Mouse (Mus musculus) right cerebral cortex, adult 18-20 months (tissue): ENCODE measurements at regions not wholly inside any gene's neighbourhood (a gene's known extent, or its start where the extent isn't known, plus 50 kb on each side); places are given as distances from the start of the nearest gene placed in this dataset.
A peak's percentile ranks its signal among the peaks of the same experiment; 100 is the strongest.
"Not testable (repeated sequence)": the region's sequence is repeated elsewhere in the genome, so short reads cannot be mapped to it uniquely, and the experiment has no call there.

Experiments used
- DNase-seq: peaks from one replicate; pipeline ENCODE4 v3.0.0; 2022; ENCODE audit warnings: mixed read lengths

DNA sequence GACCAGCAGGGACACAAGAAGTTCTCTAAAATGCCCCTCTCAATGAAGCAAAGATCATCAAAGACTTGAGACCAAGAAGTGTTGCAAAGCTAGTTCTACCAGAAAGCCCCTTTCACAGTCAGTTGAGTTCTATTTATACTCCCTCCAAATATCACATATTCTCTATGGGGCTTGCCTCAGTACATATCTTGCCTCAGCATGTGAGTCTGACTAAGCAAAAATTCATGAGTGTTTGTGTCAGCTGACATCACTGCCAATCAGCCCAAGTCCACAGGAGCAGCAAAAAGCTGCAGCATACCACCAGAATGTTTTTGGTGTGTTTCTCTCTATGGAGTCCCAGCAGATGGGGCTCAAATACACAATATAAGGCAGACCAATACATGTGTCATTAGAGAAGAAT, 631.6 kb downstream of the Rpia start:
- no peak for DNase-seq

DNA sequence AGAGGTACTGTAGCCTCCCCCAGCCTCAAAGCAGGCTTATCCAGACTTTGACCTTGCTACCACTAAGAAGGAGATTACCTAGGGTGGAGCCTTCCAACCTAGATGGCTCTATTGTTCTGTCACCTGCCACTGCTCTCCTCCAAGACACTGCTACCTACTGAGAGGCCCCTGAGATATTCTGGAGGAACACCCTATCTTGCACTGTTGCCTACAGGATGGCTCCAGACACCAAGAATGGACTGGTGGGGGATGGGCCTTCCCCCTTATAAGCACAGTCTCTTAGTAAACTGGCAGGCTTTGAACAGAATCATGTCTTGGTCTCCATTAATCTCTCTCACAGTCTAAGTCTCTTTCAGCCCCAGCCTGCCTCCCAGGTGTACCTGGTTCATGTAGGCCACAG, 636.3 kb downstream of the Rpia start:
- not testable (repeated sequence) for DNase-seq

DNA sequence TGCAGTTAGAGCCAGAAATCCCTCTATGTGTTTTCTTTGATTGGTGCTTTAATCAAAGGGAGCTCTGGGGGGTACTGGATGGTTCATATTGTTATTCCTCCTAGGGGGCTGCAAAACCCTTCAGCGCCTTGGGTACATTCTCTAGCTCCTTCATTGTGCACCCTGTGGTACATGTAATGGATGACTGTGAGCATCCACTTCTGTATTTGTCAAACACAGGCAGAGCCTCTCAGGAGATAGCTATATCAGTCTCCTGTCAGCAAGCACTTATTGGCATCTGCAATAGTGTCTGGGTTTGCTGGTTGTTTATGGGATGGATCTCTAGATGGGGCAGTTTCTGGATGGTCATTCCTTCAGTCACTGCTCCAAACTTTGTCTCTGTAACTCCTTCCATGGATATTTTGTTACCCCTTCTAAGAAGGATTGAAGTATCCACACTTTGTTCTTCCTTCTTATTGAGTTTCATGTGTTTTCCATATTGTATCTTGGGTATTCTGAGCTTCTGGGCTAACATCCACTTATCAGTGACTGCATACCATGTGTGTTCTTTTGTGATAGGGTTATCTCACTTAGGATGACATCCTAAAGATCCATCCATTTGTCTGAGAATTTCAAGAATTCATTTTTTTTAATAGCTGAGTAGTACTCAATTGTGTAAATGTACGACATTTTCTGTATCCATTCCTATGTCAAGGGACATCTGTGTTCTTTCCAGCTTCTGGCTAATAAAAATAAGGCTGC, 640.8 kb downstream of the Rpia start:
- not testable (repeated sequence) for DNase-seq

DNA sequence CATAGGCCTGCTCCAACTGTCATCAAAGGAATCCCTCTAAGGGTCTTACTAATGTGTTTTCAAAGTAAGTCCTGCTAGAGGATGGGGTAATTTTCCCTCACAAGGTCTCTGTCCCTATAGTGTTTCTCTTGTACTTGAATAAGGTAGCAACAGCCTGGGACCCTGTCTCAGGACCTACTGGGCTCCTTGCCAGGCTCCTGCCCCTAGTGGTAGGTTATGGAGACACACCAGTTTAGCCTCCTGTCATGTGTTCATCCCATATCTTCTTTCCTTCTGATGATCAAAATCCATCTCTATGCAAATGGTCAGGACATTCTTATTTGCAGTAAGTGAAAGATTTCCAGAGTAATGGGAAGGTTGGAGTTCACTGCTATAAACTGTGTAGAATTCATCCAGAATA, 645.0 kb downstream of the Rpia start:
- no peak for DNase-seq

DNA sequence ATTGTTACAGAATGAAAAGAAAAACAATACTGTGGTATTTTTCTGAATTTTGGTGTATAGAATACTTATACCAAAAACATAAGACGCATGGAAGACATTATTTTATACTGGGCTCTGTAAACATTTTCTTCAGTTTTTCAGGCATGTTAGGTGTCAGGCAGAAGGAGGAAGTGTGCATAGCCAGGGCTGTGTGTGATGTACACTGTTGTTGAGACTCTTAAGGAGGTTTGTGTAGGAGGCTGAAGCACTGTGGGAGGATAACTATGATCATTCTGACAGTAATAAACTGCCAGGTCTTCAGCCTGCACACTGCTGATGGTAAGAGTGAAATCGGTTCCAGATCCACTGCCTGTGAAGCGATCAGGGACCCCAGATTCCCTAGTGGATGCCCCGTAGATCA, 648.7 kb downstream of the Rpia start:
- peak; percentile 4 for DNase-seq

DNA sequence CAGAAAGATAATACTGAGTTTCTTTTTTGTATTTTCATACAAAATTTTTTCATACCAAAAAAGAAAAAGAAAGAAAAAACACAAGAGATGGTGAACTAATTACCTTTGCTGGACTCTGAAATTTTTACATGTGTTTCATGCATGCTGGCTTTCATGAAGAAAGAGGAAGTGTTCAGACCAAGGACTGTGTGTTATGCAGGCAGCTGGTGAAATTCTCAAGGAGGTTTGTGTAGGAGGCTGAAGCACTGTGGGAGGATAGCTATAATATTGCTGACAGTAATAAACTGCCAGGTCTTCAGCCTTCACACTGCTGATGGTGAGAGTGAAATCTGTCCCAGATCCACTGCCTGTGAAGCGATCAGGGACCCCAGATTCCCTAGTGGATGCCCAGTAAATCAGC, 675.2 kb downstream of the Rpia start:
- DNase-seq, result peak; percentile 31

DNA sequence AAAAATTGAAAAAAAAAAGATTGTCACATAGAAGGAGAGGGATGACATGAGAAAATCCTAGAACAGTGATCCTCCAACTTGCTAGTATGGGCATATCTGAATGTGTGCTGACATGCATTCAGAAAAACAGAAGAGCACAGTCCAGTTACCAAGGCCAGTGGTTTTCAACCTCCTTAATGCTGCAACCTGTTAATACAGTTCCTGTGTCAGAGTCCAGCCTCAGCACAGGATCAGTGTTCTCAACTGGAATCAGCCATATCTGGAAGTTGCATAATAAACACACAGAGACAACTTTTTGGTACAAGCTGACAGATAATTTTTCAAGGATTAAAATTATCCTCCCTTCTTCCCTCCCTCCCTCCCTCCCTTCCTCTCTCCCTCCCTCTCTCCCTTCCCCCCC, 680.1 kb downstream of the Rpia start:
- DNase-seq, result no peak

DNA sequence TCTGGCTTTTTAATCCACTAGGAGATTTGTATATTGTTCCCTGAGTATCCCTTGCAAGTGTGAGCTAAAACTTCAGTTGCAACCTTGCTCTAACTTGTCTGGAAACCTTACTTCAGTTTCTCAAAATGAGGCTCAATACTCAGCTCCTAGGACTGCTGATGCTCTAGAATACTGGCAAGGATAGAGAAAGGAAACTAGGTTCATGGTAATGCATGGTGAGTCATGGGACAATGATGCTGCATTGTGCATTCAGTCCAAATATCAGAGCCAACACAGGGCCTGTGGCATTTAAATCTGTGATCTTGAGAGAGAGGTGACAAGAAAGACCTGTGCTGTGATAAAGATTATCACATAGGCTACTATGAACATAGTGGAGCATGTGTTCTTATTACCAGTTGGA, 682.6 kb downstream of the Rpia start:
- DNase-seq, result not testable (repeated sequence)

DNA sequence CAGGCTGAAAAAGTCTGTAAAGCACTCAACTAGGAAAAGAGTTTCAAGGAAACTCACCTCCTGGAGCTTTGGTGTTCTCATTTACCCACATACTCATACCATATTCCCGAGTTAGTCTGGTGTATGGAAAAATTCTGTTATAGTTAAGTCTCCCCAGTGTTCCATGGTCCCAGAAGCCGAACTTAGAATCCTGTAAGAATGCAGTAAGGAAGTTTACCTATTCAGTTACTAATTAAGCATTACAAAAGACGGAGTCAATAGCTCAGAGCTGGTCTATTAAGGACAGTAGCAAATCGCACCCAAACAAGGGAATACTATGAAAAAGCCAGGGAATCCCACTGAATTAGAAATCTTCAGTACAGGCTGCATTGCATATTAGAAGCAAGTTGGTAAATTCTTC, 688.3 kb downstream of the Rpia start:
- DNase-seq, result no peak

DNA sequence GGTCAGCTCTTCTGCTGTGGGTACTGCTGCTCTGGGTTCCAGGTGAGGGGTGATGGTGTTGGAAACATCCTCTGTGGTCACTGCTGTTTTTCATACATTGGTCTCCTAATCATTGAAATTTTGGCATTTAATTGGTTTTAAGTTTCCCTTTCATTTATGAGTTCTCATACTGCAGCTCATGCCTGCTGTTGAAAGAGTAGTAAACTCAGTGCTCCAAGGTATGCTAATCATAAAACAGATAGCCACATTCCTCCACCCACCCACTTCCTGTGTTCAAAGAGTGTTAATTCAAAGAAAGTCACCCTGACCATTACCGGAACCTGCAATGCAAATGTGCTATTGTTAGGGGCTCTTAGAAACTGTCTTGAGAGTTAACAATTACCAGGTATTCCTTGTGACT, 688.9 kb downstream of the Rpia start:
- not testable (repeated sequence) for DNase-seq

DNA sequence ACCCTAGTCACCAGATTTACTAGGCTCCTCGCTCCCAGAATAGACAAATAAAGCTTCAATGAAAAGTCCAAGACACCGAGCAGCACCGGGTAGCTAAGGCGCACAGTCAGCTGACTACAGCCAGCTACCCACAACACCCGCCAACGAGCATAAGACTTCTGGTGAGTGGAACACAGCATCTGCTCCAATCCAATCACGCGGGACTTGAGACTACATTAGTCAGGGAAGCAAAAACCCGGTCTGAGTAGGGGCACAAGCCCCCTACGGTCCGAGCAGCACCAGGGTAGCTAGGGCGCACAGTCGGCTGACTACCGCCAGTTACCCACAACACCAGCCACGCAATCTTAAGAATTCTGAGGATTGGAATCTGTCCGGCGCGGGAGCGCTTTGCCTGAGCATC, 704.0 kb downstream of the Rpia start:
- DNase-seq, result no peak

DNA sequence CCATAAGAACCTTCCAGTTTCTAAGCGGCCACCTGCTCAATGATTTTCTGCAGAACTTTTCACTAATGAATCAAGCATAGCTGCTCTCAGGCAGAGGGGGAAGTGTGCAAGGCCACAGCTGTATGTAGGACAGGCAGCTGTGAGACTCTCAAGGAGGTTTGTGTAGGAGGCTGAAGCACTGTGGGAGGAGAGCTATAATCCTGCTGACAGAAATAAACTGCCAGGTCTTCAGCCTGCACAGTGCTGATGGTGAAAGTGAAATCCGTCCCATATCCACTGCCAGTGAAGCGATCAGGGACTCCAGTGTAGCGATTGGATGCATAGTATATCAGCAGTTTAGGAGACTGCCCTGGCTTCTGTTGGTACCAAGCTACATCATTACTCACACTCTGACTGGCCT, 718.2 kb downstream of the Rpia start:
- DNase-seq, result peak; percentile 63

DNA sequence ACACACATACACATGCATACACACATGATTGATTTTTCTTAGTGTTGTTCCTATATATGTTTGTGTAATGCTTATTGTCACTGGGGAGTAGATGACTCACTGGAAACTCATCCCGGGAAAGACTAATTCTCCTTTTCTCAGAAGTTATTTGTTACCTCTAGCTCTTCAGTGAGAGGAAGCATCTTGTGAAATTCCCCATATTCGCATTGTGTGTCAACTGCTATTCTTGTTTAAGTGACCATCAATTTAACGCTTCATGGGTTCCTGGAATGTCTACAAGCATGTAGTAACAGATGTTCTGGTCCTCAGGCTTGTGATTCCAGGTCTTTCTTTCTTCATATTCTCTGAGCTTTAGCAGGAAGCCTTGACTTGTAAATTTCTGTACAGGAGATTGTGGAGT, 720.0 kb downstream of the Rpia start:
- no peak for DNase-seq

DNA sequence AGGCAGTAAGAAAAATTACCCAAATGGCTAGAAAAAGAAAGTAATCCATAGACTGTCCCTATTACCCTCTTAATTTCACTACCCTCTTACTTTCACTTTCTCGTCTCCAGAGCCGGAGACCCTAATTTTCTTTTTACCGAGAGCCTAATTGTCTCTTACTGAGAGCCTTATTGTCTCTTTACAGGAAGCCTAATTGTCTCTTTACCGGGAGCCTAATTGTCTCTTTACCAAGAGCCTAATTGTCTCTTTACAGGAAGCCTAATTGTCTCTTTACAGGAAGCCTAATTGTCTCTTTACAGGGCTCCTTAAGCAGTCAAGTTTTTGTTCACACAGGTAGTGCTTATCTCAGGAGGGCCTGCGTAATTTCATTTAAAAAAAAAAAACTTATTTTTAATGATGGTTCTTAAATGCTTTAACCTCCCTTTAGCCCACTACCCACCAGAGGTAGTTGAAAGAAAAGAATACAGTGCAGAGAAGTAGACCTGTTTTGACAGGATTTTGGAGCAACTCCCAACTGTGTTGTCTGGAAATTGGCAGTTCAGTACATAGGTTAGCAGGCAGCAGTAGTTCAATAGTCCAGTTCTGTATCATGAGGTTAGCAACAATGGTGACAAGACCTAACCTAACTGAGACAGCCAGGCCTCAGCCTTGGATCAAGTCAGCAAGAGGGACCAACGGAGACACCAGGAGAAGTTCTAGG, 724.2 kb downstream of the Rpia start:
- no peak for DNase-seq

DNA sequence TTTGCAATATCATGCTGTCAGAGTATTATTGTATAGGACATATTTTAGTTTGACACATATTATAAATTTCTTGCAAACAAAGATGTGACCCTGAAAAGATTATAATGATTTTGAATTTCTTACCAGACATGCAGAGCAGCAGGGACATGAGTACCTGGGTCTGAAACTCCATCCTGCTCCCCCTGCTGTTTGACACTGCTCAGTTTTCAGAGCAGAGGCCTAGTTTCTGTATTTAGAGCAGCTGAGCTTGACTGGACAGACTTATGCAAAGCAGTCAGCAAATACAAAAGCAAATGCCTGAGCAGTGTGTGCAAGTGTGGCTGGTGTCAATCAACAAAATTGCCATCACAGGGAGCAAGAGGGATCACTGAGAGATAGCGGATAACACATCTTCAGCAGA, 733.0 kb downstream of the Rpia start:
- DNase-seq, result no peak

DNA sequence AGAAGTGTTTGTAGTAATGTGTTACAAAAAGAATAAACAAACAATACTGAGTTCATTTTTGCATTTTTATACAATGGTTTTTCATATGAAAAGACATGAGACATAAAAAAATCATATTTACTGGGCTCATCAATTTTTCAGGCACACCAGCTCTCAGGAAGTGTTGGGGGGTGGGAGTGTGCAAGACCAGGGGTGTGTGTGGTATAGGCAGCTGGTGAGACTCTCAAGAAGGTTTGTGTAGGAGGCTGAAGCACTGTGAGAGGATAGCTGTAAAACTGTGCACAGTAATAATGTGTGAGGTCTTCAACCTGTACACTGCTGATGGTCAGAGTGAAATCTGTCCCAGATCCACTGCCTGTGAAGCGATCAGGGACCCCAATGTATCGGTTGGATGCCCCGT, 733.7 kb downstream of the Rpia start:
- peak; percentile 14 for DNase-seq

DNA sequence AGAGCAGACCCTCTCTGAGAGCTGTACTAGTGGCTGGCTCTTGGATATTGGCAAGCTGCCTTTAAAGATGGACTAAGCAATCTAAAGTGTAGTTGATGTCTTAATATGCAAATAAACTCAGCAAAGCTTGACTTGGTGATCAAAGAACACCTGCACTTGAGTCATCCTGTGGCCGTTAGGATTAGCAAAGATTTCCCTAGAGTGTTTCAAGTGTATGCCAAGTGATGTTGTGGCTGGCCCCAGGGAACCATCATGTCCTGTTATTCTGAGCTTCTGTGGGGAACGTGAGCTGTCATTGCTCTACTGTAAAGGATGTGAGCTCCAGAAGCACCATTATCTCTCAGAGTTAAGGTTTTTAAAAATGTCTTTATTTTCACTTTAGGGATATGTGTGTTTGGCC, 751.1 kb downstream of the Rpia start:
- no peak for DNase-seq

DNA sequence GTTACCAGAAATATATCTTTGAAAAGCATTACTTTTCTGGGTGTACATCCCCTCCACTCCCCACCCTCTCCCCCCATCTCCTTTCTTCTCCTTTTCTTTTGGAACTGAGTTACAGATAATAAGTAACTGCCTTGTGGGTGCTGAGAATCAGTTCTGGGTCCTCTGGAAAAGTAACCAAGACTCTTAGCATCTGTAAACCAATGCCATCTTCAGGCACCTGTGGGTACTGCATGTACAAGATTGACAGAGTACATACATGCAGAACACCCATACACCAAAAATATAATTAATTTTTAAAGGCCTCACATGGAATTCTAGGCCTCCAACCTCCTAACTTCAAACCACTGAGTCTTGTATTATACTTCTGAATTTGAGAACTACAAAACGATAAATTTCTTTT, 758.4 kb downstream of the Rpia start:
- DNase-seq, result no peak

DNA sequence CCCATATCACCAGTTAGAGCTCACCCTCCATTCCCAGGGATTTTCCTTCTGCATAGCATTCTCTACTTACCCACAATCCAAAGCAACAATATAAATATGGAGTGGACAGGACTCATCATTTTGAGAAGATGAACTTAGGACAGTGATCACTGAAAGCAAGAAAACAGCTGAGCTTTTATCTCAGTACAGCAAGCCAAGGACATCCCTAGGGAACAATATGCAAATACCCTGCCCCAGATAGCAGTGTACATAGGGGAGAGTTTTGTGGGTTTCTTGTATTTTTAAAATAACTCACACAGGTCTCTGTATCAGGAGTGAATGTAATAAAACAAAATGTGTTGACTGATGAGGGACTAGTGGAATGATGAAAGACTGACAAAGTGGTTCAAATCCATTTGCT, 780.5 kb downstream of the Rpia start:
- no peak for DNase-seq
